Mouse (Mus musculus): ENCODE measurements around the gene Auts2.

DNA sequence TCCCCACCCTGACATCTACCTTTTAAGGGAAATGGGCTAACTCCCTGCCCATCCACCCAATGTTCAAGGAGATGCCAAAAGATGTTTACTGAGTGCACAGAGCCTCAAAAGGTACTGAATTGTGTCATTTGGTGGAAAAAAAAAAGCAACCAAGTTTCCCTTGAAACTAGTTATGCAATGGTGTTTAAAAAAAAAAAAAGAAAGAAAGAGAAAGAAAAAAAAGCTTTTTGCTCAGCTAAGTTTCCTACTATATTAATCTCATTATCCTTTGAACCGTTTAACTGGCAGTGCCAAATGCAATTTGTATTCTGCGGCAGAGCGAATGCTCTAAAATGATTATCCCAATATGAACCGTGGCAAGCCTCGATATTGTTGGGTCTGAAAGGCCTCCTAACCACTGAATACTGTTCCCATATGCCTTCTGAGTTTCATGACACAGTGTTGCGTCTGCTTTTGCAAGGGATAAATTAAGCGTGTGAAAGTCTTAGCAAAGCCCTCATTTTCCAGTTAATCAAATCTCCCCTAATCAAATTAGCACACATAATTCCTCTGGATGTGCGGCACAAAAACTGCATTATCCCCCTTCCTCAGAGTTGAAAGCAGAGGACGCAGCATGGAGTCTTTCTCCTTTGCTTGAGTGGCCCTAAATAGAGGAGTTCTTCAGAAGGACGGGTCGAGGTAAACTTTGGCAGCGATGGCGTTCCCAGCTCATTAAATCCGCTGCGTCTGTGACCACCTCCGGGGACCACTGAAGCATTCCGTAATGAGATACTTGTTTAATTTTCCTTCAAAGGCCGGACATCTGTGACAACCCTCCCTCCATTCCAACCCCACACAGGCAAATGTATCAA lies 897.6 kb downstream of the Auts2 start:
- TF ChIP-seq CTCF (IDR thresholded peaks at IDR 0.05; ENCODE audit: low read depth) (no peak), EP300 (IDR thresholded peaks at IDR 0.05; ENCODE audit: low read depth) (no peak)
